Mouse (Mus musculus) CD4-positive, CD25-positive, alpha-beta regulatory T cell, adult 4 months (primary cell): ENCODE measurements around the gene Zfp655. TPM values are rescaled to one million over a fixed set of nuclear protein-coding genes. Genes with fewer than 3 reads are reported as not detected.
"Not testable (repeated sequence)": the region's sequence is repeated elsewhere in the genome, so short reads cannot be mapped to it uniquely, and the experiment has no call there.

Experiments
- ATAC-seq: one replicate; pipeline ENCODE4 v1.8.0; 2017
- polyA plus RNA-seq, 2 experiments: library from polyadenylated mRNA; unstranded; fragments of 100-300 nt; shearing (Covaris generic); gene quantifications; one replicate each; pipeline ENCODE4 v1.2.1; 2017

Zfp655 gene
- polyA plus RNA-seq: 10 to 100 TPM; 60.1 to 68.9 TPM

DNA sequence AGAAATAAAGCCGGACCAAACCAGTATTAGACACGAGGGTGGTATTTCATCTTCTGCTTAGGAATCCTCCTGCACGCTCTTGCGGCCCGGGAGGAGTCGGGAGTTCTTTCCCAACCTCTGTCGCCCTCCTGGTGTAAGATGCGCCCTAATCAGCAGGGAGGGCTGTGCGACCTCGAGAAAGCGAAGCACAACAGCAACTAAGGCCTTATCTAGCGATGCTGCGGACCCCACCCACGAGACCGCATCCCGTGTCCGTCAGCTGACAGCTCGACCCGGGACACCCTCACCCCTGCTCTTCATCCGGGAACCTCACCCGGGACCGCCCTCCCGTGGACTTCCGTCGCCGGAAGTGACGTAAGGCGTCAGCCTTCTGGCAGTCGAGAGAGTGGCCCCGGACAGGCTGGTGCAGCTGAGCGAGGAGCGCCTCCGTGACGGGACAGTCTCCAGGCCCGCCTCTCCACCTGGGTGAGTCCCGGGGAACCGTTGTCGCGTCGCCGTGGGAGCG, at the start of gene Zfp655:
Gene Zfp655 (plus strand): TSS at position 349 of the 505 bp plus-strand sequence.
- peak; percentile 95 for ATAC-seq

DNA sequence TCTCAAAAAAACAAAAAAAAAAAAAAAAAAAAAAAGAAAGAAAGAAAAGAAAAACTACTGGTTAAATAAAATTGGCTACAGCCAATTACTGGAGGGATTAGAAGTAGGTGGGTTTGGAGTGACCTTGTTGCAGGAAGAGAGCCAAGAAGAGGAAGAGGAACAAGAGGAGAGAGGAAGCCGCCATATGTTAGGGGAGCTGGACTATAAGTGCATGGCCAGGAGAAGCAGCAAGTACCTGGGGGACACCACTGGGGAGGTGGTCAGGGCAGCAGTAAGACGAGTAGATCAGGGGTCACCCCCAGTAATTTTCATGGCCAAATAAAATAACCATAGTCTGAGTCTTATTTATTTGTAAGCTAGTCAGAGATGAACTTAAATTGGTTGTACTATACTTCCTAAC, 46.3 kb upstream of the Zfp655 start:
- ATAC-seq: no peak

DNA sequence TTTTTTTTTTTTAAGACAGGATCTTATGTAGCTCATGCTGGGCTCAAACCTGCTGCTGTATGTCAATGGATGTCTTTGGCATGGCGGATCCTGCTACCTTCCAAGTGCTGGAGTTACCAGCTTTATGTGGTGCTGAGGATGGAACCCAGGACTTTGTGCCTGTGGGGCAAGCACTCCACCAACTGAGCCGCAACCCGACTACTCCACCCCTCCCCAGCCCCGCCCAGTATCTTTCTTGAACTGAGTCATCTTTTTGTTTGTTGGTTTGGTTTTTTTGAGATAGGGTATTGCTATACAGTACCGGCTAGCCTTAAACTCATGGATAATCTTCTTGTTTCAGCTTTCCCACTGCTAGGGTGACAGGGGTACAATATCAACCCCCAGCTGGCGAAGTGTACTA, 42.1 kb upstream of the Zfp655 start:
- ATAC-seq: no peak

DNA sequence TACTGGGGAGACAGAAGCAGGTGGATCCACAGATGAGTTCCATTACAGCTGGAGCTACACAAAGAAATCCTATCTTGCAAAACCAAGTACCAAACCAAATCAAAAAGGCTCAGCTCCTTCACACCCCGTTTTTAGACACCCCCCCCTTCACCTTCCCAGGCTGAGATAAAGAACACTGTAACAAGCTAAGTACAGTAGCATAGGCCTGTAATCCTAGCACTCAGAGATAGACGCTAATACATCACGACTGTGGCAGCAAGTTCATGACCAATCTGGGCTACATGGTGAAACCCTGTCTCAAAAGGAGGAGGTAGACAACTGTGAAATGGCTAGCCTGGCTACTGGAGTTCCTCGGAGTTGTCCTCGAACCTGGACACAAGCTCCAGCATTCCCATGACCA, 41.1 kb upstream of the Zfp655 start:
- ATAC-seq: no peak

DNA sequence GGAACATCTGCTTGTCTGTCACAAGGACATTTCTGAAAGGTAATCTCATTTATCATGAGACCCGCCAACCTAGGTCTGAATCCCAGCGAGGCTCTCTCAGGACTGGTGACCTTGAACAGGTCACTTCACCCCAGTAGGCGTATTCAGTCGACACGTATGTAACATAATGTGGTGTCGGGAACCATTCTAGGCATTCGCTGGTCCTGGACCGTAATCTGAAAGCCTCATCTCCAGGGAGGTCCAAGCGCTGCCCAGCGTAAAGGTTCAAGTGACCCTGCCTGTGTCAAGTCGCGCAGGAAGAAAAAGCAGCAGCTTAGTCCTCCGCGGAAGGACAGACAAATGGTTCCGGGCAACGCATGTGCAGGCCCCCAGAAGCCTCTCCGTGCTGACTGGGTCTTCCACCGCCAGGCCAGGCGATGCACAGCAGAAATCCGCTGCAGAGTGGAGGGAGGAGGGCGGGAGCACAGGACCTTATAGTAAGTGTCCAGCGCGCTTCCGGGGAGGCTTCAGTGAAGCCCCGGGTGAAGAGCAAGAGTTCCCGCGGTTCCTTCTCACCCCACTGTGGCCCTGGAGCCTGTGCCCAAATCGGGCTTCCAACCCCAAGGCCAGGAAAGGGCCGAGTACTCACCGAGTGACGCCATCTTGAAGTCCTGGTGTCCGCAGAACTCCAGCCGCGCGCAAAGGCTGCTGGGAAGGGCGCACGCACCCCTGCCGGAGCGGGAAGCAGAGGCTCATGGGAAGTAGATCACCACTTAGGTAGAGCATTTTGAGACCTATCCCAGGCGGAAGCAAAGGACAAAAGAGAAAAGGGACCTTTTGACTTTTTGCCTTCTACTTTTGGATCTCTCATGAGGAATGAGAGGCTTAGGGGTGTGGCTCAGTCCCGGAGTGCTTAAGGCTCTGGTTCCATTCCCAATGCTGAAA, 40.4 kb upstream of the Zfp655 start:
- peak; percentile 90 for ATAC-seq

DNA sequence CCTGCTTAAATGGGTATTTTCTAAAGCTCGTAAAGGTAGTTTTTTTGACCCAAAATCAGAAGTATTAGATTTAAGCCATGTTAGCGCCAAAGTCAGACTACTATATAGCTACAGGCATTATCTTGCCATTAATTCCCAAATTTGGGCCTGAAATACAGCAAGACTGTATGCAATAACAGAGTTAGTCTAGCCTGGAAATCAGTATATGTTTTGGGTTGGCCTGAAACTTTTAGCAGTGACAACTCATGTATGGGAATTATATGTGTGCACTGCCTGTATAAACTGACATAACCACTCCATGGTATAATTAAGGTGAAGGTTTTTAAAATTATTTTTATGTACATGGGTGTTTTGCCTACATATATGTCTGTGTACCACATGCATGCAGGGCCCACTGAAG, 39.6 kb upstream of the Zfp655 start, which contains the start of gene Atp5j2:
Gene Atp5j2 (minus strand): TSS at position 101 of the 400 bp plus-strand sequence.
- ATAC-seq: no peak

DNA sequence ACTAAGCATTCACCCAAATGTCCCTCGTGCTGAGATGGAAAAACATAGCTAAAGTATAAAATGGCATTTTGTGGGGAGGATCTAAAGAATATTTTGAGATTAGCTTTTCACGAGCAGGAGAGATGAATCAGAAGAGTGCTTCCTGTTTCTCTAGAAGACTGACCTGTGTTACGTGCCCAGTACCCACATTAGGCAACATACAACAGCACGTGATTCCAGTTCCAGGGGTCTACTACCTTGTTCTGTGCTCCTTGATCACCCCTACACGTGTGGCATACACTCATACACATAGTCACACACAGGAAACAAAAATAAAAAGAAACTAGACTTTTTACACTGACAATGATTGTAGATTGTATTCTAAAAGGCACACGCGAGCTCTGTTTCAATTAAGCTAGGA, 31.1 kb upstream of the Zfp655 start:
- no peak for ATAC-seq

DNA sequence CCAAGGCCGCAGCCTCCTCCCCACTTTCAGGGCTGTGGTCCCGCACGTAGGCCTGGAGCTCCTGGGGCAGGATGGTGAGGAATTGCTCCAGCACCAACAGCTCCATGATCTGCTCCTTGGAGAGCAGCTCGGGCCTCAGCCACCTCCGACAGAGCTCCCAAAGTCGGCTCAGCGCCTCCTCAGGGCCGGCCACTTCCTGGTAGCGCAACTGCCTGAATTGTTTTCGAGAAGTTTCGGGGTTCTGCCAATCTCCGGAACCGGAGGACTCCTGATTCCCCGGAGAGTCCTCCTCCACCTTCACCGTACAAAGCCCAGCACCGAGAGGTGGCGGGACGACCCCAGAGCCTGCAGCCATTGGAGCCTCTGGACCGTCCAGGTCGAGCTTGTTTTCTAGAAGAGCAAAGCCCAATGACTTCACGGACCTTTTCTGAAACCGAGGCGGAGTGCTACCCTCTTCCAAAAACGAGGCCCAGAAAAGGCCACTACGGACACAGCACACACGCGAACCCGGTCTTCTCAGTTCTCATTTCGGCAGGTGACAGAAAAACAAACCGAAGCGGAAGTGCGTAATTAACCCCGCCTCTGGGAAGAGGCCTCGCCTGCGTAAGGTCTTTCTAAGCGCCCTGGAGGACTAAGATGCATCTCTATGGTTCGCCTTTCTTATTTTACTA, 30.1 kb upstream of the Zfp655 start, which contains the start of gene Zkscan14:
Gene Zkscan14 (minus strand): TSS at position 548 of the 671 bp plus-strand sequence.
- ATAC-seq: peak; percentile 68

DNA sequence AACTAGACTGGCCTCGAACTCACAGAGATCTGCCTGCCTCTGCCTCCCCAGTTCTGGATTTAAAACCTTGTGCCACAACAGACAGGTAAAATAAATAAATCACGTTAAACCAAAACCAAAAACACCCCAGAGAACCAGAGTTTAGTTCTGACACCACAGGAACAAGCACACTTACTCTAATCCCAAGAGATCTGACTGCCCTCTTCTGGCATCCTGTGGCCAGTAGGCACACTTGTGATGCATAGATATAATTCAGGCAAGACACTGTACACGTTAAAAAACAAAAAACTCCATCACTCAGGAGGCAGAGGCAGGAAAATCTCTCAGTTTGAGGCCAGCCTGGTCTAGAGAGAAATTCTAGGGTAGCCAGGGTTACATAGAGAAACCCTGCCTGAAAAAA, 29.1 kb upstream of the Zfp655 start:
- ATAC-seq: no peak

DNA sequence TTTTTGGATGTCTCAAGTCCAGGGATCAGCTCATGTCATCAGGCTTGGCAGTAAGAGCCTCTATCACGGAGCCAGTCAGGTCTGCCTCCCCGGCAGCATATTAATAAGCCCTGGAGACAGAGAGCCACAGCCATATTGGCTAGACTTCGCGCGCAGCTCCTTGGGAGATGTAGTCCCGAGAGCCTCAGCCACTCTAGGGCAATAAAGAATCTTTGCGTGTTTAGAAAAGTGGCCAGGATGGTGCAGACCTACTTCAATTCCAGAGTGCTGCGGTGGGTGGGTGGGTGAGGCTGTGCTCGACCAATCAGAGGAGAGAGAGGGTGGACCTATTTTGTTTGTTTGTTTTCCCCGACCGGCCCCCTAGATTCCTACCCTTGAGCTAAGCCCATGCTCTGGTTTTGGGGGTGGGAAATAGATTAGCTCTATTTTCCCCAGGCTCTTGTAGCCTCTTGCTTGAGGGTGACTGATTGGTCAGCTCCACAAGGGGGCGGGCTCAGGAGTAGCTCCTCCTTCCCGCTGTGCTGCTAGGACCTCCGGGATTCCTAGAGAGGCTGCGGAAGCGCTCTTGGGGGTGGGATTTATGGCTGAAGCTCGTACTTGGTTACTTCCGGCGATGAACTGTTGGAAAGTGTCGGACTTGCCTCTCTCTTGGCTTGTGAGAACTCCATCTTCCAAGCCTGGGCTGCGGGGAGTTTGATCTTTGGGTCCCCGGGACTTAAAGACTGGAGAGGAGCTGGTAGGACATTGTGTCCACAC, 27.4 kb upstream of the Zfp655 start, which contains the start of gene Zkscan5:
Gene Zkscan5 (plus strand): TSS at position 627 of the 756 bp plus-strand sequence.
- peak; percentile 78 for ATAC-seq

DNA sequence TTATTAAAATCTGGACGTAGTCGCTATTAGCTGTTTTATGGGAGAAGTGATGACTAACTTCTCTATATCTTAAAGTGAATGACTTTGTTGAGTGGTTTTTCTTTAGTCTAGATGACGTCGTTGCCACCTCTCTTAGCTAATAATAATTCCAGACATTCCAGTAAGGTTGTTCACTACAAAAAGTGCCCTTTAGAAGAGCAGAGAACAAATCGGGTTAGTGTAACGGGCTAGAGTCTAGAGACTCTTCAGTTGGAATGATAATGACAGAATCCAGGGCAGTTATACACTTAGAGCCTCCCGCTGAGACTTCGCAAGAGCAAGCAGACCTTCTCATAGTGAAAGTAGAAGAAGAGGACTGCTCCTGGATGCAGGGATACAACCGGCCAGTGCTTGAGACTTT, 26.5 kb upstream of the Zfp655 start:
- no peak for ATAC-seq

DNA sequence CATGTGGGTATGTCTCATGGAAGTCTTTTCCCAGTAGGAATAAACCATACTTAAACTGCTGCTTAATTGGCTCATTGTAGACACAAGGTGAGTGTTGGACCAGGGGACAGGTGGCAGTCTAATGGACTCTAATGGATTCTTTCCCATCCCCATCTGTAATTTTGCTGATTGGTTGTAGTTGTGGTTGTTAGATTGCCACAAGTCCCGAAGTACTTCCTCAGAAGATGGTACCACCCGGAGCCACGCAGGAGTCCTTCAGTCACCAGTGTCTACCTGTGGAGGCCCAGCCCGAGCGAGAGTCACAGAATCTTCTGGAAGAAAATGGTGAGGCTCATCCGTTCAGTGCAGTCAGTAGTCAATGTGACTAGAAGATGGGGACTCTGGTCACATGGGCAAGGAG, 24.1 kb upstream of the Zfp655 start:
- ATAC-seq: no peak

DNA sequence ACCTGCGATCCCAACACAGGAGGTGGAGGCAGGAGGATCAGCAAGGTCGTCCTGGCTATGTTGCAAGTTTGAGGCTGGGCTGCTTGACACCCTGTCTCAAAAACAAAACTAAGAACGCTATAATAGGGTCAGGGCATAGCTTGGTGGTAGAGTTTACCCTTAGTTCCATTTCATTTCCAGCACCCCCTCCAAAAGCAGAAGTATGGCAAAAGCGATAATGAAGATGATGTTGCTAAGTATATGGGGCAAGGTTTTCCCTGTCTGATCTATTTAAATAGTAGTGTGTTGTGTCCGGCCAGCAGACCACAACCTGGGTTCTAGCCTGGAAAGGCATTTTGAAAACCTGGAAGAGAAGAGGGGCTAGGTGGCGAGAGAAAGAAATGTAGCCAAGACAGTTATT, 23.6 kb upstream of the Zfp655 start:
- ATAC-seq: no peak

DNA sequence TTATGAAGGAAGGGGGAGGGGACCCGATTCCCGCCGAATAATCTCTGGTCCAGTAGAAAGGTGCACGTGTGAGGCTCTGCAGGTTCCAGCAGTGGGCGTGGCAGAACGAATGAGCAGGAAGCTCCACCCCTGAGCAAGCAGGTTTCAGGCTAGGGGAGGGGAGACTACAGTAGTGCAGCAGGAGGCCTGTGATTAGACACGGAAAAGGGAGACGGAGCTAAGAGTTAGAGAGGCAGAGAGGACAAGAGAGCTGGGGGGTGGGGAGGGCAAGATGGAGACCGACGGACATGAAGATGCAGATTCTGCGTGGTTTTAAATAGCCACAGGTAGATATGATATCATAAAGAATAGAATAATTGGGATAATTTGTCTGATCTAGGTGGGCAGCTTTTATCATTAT, 23.1 kb upstream of the Zfp655 start:
- ATAC-seq: not testable (repeated sequence)

DNA sequence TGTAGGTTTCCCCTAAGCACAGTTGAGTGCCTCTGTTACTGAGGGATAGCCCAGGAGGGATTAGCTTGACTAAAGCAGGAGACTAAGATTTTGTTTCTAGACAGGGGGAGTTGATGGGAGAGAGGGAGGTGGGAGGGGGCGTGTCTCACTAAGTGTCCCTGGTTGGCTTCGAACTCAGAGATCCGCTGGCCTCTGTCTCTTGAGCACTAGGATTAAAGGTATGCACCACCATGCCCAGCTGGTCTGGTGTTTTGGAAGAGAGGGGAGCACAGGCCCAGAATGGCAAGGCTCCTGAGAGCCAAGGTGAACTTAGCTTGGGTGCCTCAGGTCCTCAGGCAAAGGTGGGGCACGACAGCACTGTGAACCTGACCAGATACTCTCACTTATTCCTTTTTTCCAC, 20.2 kb upstream of the Zfp655 start:
- ATAC-seq: no peak

DNA sequence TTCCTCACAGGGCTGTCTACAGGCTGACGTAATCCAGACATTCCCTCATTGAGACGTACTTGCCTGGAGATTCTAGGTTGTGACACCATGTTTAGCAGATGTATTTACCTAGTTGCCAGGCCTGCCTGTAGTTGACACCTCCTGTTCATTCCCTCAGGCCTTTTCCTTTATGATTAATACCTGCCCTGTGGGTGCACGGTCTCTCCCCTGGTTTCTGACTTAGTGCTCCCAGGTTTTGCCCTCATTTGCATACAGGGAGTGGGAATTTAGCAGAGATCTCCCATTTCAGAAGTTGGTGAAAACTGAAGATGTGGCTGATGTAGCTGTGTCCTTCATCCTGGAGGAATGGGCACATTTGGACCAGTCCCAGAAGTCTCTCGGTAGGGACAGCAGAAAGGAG, 19.3 kb upstream of the Zfp655 start:
- no peak for ATAC-seq

DNA sequence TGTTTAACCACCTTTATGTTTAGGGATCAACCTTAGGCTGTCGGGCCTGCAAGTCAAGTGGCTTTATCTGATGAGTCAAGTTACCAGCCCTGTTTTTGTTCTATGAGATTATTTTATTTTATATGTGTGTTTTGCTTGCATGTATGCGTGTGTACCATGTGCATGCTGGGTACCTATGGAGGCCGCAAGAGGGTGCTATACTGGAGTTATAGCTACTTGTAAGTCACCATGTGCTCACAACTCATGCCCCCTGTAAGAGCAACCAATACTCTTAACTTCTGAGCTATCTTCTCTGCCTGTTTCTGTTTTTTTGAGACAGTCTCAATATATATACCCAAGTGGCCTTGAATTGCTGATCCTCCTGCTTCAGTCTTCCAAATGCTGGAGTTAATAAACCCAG, 18.0 kb upstream of the Zfp655 start:
- ATAC-seq: no peak

DNA sequence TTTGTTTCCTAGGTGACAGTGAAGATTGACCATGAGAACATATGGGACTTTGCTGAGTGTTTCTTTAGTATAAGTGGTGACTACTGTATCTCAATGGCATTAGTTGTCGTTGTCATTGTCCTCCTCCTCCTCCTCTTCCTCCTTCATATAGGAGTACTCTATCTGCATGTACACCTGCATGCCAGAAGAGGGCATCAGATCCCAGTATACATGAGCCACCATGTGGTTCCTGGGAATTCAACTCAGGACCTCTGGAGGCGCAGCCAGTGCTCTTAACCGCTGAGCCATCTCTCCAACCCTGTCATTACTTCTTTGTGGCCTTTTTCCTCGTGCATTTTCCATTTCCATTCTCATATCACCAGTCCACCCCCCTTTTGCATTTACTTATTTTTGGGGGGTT, 16.8 kb upstream of the Zfp655 start:
- ATAC-seq: no peak

DNA sequence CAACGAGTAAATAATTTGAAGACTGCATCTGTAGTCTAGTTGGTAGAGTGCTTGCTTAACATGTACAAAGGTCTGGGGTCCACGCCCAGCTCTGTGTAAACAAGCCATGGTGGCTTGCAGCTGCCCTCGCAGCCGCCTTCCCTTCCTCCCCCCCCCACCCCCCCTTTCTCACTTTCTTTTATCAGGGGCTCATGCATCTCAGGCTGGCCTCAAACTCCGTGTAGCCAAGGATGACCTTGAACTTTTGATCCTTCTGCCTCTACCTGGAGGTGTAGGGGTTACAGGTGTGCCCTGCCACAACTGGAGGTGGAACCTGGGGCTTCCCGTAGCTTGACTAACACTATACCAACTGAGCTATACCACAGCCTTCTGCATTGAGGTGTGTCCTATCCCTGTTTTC, 13.8 kb upstream of the Zfp655 start:
- ATAC-seq: no peak

DNA sequence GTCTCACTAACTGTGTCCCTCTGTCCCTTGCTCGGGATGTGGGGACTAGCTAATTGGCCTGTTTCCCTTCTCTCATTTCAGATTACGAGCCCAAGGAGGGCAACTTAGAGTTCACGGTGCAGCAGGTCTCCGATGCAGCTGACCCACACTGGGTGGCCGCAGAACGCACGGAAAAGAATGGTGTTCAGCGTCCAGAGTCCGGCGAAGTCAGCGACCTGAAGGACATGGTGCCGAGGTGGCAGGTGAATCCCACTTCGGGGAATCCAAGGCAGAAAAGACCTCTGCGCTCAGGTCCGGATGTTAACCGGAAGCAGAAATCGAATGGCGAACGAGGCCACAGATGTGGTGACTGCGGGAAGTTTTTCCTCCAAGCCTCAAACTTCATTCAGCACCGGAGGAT, 13.3 kb upstream of the Zfp655 start:
- no peak for ATAC-seq

DNA sequence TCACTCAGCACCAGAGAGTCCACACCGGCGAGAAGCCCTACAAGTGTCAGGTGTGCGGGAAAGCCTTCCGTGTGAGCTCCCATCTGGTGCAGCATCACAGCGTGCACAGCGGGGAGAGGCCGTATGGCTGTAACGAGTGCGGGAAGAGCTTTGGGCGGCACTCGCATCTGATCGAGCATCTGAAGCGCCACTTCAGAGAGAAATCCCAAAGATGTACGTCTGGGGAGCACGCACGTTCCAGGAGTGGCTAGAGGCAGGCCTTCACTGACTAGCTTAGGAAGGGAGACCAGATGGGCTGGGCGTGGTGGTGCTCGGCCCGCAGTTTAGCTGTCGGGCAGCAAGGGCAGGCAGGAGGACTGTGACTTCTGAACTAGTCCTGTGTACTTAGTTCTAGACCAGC, 12.8 kb upstream of the Zfp655 start:
- ATAC-seq: no peak

DNA sequence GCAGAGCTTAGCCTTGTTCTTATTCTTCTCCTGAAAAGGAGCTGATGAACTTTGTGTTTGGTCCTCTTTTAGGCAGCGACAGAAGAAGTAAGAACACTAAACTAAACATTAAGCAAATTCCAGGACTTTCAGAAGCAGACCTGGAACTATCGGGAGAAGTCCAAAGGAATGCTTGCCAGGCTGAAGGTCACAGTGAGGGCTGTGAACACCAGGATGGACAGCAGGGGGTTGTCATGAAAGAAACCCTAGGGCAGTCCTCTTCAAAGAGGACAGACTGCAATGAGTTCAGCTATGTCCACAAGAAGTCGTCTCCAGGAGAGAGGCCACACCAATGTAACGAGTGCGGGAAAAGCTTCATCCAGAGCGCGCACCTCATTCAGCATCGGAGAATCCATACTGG, 11.5 kb upstream of the Zfp655 start:
- no peak for ATAC-seq

DNA sequence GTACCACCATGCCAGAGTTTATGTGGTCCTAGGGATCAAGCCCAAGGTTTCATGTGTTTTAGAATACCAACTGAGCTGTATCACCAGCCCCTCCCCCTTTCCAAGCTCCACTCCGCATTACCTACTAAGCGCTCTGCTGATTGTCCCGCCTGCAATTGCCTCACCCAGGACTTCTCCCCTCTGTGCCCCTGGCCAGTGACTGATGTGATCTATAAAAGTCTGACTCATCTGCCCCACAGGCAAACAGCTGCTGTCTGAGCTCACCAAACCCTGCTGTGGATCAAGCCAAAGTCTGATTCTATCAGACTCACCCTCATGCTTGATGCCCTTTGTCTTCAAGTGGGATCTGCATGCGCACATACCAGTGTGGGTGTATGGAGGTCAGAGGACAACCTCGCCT, 8.7 kb upstream of the Zfp655 start:
- no peak for ATAC-seq
